Mouse (Mus musculus) cerebellum, postnatal 25 days (tissue): ENCODE data around the gene Fam13a.

Experiments used
- DNase-seq, 2 experiments: peaks; one replicate each; pipeline ENCODE4 v3.0.0; 2021; ENCODE audit warnings: mixed read lengths in 2 of 2

Gene Fam13a

DNA sequence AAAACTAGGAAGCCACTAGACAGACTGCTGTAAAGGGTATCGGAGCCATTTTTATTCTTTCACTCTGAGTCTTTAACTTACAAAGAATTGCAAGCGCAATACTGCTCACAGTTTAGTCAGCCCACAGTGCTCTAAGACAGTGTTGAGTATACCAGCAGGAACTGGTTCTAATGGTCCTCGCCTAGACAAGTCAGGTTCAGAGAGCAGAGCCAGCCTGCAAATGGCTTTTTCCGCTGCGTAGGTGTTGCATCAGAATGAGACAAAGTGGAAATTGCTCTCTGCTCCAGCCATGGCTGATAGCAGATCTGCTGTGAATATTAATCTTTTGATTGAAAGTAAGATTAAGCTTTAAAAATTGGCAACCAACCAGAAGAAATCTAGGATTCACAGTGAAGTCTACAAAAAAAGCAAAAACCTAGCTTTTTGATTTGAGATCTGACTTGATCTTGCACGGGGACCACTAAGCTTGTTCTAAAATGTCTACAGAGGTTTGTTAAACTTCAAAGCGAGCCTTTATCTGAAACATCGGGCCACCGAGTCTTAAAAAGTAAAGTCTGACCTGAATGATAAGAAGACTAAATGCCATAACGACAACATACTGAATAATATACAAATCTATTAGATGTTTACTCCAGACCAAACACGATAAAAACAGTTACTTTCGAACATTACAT, 91.7 kb downstream of the Fam13a start:
- peak; percentile 25 to 32 for DNase-seq

DNA sequence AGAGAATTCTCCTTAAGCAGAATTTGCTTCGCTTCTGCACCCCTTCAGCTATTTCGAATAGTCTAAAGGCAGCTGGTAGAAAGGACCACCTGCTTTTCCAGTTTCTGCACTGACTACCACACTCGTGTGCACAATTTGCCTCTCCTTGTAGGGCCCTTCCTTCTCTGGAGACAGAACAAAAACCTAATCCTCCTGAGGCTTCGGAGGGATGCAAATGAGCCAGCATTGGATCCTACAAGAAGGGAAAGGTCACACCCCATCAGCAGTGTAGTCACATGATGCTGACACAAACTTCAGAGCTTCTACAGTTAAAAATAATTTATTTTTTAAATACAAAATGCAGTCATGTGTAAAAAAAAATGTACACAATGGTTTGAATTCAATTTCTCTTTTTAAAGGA, 93.2 kb downstream of the Fam13a start:
- DNase-seq: no peak

DNA sequence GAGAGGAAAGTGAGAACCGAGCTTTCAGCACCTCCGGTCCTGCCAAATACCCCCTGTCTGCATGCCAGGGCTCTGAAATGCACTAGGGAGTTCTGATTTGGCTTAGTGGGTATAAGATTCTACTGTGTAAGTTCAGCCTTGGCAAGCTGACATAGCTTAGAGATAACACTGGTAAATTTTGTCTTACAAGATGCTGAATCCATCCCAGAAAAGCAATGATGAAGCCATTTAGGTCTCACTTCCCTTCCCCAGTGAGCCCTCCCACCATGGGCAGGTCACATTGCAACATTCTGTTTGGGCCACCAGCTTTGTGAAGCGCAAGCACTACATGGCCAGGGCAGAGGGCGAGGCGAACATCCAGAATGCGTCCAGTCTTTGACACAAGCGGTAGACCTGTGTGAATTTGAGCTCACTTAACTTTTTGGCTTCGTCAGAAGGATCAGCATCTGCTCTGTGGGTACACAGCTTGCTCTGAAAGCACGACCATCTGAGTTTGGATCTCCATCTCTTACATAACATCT, 94.4 kb downstream of the Fam13a start:
- peak; percentile 36 to 58 for DNase-seq

DNA sequence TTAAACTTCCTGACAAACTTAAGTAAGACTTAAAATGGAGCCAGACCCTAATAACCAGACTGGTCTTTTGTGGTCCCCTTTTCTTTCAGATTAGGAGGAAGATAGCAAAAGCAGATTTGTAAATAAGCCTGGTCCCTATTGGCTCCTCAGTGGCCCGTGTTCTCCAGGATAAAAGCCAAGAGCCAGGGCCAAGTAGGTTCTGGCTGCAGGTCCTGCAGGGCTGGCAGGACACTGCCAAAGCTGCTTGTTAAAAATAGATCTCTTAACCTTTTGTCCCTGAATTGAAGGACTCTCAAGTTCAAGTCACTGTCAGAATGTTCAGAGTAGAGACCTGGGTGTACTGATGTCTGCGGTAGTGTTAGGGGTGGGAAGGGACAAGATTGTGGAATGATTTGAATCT, 96.5 kb downstream of the Fam13a start:
- DNase-seq: peak; percentile 77 to 84

DNA sequence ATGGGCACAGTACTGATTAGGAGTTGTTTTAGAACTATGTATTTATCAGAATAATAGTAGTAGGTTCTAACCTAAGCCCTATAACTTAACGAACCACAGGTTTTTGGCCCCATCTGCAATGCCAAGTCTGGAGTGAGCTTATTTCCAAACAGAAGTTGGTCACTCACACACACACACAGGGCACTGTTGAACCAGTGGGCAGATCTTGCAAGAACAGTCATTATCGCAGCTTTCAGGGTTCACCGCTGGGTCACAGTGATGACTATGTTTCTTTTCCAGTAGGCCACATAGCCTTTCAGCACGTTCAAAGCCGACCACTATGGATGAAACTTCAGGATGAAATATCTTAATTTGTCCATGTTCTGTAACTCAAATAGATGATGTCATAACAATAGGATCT, 101.8 kb downstream of the Fam13a start:
- no peak for DNase-seq

DNA sequence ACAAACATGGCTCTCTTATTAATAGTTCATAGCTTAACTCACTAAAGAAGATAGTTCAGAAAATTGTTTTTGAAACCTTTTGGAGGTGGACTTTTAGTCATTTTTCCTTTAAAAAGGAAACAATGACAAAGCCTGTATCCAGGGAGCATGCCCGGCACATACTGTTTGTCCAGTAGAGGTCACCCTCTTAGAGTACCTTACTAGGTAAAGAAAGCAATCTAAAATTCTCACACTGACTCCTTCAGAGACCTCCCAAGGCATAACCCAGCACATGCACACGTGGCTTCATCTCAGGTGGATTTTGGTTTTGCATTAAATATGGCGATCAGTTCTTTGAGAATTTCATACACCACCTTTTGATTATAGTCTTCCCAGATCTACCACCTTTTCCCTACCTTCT, 102.7 kb downstream of the Fam13a start:
- DNase-seq: peak in 1 of 2 experiments; percentile 52

DNA sequence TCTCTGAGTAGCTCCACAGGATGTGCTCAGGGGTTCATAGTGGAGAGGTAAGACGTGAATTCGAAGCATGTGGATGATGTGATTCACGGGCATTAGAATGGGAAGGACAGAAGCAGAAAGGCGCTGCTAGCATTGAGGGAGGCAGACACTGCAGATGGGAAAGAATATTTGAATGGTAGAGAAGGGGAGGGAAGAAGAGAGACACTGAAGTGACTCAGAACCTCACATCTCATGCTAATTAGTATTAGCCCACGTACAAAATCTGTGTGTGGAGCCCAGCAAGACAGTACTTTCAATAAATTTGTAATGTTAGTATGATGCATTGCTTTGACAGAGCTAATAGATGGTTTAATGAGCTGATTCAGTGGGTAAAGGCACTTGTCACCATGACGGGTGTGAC, 103.6 kb downstream of the Fam13a start:
- DNase-seq: no peak

DNA sequence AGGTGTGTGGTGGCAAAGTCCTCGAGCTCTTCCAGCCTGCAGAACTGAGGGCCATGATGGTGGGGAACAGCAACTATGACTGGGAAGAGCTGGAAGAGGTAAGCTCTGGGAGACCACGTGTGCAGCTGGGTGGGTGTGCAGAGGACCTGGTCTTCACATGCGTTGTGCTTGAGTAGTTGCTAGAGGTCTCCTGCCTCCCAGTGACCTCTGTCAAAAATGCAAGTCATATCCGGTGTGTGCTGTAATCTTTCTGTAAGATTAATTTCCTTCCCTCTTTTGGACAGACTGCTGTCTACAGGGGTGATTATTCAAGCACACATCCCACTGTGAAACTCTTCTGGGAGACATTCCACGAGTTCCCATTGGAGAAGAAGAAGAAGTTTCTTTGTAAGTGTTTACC, 107.9 kb downstream of the Fam13a start:
- DNase-seq: no peak

DNA sequence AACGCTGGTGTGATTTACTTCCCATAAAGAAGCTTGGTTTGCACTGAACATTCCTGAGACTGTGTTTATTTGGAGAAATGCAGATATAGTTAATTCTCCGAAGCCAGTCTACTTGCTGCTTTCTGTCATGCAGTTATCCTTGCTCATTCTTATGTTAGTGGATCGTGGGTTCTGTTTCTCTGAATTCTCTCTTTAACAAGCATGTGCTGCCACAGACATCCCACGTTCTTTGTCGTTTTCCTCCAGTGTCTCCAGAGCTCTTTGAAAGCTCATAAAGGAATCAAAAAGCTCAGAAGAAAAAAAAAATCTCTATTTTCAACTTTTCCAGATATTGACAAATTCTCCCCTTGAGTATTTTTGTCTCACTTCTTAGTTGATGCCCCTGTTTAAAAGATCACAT, 110.4 kb downstream of the Fam13a start:
- DNase-seq: no peak

DNA sequence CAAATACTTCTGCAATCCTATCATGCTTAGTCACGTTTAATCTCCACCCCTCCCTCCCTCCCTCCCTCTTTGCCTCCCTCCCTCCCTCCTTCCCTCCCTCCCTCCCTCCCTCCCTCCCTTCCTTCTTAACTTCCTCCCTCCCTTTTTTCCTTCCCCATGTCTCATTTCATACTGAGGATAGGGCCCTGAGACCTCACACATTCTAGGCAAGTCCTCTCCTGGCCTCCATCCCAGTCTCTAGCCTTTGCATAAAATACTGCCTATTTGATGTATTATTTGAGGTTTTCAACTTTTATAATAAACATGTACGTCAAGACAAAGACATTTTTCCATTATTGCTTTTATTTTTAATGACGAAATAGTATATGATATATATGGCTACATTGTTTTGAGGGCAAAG, 110.8 kb downstream of the Fam13a start:
- DNase-seq: no peak

DNA sequence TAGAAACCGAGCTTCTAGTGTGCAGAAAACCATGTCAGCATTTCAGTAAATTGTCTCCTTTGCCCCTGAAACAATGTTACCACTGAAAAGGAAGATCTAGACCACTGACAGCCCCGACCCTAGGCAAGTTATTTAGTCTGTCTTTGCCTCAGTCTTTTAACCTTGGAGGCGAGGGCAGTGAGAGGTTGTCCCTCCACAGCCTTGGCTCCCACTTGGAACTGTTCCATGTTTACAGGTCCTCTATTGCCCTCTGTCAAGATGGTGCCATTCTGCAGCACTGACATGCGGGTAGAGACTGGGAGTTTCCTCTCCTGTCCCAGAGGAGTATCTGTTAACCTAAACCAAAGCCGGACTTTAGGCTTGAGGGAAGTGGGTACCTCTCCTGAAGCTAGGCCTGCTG, 111.5 kb downstream of the Fam13a start:
- DNase-seq: no peak

DNA sequence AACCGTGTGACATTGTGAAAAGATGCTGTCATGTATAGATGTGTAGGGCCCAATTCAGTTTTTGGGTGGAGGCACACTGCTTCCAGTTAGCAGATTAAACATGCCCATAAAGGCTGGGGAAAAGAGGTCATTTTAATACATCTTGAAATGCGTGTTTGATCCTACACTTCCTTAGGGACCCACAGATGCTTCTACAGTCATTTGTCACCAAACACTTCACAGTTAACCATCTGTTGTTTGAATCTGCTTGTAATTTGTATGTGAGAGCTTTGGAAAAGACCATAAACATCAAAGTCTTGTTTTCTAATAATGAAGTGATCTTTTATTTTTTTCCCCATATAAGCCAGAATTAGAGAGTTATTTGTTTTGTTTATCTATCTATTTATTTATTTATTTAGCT, 116.6 kb downstream of the Fam13a start:
- DNase-seq: no peak

DNA sequence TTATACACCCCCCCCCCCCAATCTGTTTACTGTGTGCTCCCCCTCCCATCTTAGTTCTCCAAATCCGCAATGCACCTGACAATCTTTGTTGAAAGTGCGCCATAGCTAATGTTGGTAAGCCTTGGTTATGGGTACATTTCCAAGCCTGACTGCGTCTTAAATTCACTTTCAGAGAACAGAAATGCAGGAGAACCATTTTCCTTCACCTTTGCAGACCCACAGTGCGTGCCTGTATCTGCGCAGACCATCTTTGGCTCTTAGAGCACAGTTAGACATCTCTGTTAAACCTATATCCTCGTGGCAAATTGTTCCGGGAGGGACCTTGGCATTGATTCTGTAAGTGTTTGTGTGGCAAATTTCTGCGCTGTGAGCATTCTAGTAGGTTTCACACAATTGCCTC, 117.0 kb downstream of the Fam13a start:
- peak; percentile 24 to 45 for DNase-seq

DNA sequence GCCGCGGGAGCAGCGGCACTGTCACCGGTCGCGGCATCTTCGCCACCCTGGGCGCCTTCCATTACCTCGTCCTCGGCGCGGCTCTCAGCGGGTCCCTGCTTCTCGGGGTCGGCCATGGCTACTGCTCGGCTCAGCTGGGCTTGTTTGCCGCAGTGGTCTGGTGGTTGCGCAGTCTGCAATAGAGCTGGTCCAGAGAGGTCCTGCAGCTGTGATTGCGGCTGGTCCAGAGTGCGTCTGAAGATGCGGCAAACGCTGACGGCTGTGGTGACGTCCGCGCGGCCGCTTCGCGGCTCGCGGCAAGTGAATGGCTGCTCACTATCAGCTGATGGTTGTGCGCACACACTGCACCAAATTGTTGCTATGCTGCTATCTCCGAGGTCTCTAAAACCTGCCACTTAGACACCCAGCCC, 117.5 kb downstream of the Fam13a start, which contains the start of gene Nap1l5:
TSS of gene Nap1l5 (minus strand) at position 225 of the 410 bp plus-strand sequence.
- peak; percentile 85 to 86 for DNase-seq

DNA sequence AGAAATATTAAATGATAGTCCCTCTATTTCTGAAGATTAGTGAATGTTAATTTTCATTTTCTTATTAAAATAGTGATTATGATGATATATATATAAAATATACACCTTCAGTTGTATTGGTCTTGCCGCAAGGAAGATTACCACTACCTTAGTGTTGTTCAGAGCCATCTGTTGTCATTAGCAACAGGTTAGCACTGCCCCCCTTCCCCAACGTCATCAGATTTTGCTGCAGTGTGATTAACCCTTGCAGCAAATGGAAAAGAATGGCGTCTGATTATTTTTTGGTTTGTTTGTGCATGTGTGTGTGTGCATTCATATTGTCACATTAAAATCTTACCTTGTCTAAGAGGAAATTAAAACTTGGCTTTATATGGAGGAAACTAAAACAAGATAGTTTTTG, 119.8 kb downstream of the Fam13a start:
- peak; percentile 42 to 54 for DNase-seq

DNA sequence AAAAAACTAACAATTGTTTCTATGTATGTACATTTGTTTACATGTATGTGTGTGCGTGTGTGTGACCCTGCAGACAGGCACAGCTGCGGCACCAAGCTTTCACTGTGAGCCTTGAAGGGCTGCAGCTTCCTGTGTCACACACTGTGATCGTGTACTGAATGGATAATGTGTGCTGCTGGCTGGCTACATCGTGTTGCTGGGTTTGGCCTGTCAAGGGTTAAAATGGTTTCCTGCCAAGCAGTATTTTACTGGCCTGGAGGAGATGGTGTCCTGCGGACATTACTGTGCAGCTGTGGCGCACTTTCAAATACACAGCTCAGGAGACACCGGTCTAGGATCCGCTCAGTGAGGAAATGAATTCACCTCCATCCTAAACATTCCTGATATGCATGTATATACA, 121.2 kb downstream of the Fam13a start:
- DNase-seq: peak; percentile 36 to 41

DNA sequence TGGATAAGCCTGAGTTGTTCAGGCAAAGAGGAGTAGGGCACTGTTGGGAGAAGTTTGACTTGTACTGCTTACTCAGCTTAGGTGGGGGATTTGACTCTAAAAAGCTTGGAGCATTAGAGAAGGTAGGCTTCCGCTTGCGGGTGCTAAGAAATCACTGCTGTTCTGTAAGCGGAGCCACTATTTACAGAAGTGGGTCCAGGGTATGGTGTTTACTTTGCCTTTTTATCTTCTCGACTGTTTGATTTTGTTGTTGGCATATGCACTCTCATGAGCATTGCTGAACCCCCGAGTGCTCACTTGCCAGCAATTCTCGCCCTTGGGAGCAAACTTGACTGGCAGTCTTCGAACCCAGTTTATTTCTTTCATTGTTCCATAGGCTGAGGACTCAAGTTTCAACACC, 123.8 kb downstream of the Fam13a start:
- no peak for DNase-seq

DNA sequence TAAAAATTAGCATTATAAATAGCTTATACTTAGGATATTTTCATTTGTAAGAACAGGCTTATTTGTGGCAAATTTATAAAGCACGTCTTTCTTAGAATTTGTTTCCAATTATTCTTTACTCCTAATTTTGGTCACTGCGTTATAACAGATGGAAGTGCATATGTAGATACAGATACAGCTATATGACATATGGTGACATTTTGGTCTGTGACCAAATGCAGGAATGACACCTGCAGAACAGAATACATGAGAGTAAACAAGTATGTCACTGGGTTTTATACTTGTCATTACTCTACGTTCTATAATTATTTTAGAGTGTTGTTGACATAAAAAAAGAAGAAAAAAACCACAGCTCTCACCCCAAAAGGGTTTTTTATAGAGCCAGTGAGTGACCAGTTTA, 125.3 kb downstream of the Fam13a start:
- no peak for DNase-seq

DNA sequence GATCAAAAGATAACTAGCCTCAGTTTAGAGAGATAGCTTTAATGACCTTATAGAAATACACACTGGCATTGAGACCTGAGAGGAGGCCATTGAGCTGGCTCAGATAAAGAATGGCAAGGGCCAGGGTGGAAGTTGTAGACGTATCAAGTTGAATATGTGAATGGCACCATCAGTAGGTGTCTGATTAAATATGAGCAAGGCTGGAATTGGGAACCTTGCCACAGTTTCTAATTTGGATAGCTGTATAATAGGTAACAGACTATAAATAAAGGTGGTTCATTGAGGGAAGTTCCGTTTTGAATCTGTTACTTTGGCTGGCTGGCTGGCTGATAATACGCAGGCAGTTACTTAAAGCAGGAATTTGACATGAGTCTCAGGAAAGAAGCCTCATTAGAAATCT, 127.7 kb downstream of the Fam13a start:
- DNase-seq: peak in 1 of 2 experiments; percentile 30

DNA sequence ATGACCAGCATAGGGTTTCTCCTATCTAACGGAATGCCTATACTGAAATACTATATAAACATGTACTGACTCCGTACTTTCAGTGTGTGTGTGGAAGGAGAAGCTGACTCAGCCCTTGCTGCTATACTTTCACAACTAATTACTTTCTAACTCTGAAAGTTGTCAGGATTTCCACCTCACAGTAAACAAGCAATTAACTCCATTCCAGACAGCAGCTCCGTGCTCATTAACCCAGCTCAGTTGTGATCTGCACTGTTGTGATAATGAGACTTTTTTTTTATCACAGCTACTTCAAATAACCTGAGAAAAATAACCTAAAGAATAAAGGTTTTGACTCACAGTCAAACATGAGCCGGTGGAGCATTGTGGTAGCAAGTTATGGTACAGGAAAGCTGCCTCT, 129.4 kb downstream of the Fam13a start:
- DNase-seq: no peak

DNA sequence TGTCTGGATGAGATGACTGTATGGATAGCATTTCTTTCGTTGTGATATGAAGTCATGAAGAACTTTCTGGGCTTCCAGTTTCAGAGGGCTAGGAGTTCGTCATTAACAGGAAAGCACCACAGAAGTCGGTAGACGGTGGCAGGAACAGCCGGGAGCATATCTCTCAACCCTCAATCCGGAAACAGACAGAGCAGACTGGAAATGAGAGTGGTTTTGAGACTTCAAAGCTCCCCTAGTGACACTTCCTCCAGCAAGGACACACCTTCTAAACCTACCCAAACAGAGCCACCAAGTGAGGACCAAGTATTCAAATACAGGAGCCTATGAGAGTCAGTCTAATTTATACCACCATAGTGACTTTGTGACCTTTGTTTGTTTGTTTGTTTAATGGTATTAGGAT, 131.0 kb downstream of the Fam13a start:
- no peak for DNase-seq

DNA sequence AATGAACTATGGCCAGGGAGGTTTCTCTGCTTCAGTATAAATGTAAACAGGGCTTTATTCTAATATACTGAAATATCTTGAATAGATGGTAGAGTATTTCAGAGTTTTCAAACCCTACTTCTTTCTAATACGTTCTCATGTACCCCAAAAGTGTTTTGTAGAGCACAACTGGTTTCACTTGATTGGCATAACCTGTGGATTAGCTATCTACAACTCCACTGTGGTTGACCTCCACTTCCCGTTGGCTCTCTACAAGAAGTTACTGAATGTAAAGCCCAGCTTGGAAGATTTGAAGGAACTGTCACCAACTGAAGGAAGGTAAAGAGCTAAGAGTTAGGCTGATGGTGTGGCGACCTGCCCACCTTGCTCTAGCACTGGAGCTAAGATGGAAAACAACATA, 134.4 kb downstream of the Fam13a start:
- DNase-seq: no peak

DNA sequence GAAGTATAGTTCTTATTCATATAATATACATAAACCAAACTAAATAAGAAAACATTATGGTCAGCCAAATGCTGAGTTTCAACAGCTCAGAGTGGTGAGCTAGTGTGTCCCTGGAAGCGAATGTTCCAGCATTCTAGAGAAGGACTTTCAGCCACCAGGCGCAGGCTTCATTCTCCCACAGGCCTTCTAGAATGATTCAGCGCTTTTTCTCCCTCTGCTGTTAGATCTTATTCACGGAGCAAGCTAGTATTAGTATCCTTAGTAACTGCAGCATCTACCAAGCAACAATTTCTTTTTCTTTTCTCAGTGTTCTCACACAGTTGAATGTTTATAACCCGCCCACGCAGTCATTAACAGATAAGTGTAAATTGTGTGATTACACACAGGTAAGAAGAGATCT, 142.1 kb downstream of the Fam13a start:
- no peak for DNase-seq
